Mouse (Mus musculus) cerebellum, adult 2 months (tissue): ENCODE measurements around the gene Kank1. TPM values are rescaled to one million over a fixed set of nuclear protein-coding genes. Genes with fewer than 3 reads are reported as not detected.

Experiments used
- DNase-seq, 2 experiments: peaks; one replicate each; pipeline ENCODE4 v3.0.0; 2021
- H3K27ac ChIP-seq: fragments of 200-500 bp; 2 replicates; pipeline ENCODE4 v1.5.1; 2012; ENCODE audit warnings: low read length, control low read depth, inconsistent platforms; ENCODE audit not compliant: insufficient read depth
- H3K27me3 ChIP-seq: fragments of 200-500 bp; 2 replicates; pipeline ENCODE4 v1.6.1; 2012; ENCODE audit warnings: inconsistent platforms, mild to moderate bottlenecking, low read length, moderate library complexity; ENCODE audit not compliant: control insufficient read depth, insufficient read depth
- H3K4me1 ChIP-seq: fragments of 200-500 bp; 2 replicates; pipeline ENCODE4 v1.6.1; 2011; ENCODE audit warnings: low read length; ENCODE audit not compliant: control insufficient read depth, insufficient read depth
- H3K4me3 ChIP-seq: fragments of 200-500 bp; replicated peaks from 2 replicates; pipeline ENCODE3; 2011; ENCODE audit warnings: mild to moderate bottlenecking, low read depth, low read length, control low read depth; ENCODE audit not compliant: insufficient read depth
- CTCF ChIP-seq: fragments of 200-500 bp; IDR thresholded peaks from 2 replicates; pipeline ENCODE4 v1.5.1; 2011; ENCODE audit warnings: low read depth, mild to moderate bottlenecking, control low read depth, low read length, moderate library complexity, borderline replicate concordance; ENCODE audit not compliant: insufficient read depth
- POLR2A ChIP-seq: fragments of 200-500 bp; IDR thresholded peaks from 2 replicates; pipeline ENCODE4 v1.6.1; 2011; ENCODE audit warnings: low read length, control low read depth, borderline replicate concordance; ENCODE audit not compliant: insufficient read depth
- WGBS: fragments of 180-500 bp; shearing (Covaris S2); methylation state at CpG from one replicate; pipeline ENCODE4 v1.1.7; 2018; 5-methylcytosine and 5-hydroxymethylcytosine counted together
- polyA plus RNA-seq: library from polyadenylated mRNA; depleted of rRNA; stranded (reverse); fragments of >200 nt; gene quantifications from 2 replicates; pipeline ENCODE4 v1.2.3, GENCODE M21; 2012

Gene Kank1
- polyA plus RNA-seq, 1 experiment, result 12.0 TPM

- no peak for DNase-seq
- 92% methylated on average over 5 of the region's 5 CpGs for WGBS
- Histone ChIP-seq H3K4me3 (no peak overlapping the region), H3K27ac (no peak overlapping the region), H3K4me1 (no peaks in the 10 kb centered on the region), H3K27me3 (no peaks in the 10 kb centered on the region)
- TF ChIP-seq POLR2A (no peak), CTCF (no peak)
Observed at GRCm38 (mm10) chr19:25423371-25423770, 186.6 kb downstream of the Kank1 start.

GRCm38 (mm10) chr19:25426431-25426830 is 189.7 kb downstream of the Kank1 start:
- Histone ChIP-seq H3K4me3 (no peak overlapping the region), H3K27ac (no peak overlapping the region), H3K27me3 (no peaks in the 10 kb centered on the region), H3K4me1 (no peaks in the 10 kb centered on the region)
- no peak for DNase-seq
- TF ChIP-seq CTCF (no peak), POLR2A (no peak)
- 85% methylated on average over 5 of the region's 5 CpGs for WGBS

GRCm38 (mm10) chr19:25427886-25428285 is 191.1 kb downstream of the Kank1 start:
- no peak for DNase-seq
- 87% methylated on average over 17 of the region's 17 CpGs for WGBS
- Histone ChIP-seq H3K4me1 (no peaks in the 10 kb centered on the region), H3K27me3 (no peaks in the 10 kb centered on the region), H3K4me3 (no peak overlapping the region), H3K27ac (no peak overlapping the region)
- TF ChIP-seq CTCF (no peak), POLR2A (no peak)

DNA sequence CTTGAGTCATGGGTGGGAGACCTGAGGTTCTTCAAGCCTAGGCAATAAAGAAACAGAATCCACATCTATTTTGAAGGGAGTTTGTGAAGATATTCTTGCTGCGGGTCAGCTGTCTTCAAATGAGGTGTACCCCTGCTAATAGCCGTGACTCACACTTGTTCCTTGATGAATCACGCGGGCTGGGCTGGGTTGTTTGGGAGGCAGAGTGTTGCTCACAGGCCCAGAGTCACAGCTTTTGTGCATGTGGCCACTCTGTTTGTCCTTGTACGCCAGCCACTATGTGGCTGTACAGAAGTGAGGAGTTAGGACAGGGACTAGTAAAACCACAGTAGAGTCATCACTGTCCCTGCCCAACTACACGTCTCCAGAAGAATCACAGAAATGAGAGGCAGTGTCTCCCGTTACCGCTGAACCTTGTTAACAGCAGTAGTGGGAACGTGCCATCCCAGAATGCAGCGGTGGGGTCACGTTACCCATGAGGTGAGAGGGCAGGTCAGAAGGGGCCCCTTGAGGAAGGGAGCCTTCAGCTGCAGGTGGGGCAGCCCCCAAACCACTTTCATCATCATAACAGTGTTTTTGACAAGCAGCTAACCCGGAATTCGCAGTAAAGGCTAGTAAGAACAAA is 191.7 kb downstream of the Kank1 start:
- no peak for DNase-seq
- TF ChIP-seq CTCF (no peak), POLR2A (no peak)
- Histone ChIP-seq H3K27me3 (no peaks in the 10 kb centered on the region), H3K27ac (no peak overlapping the region), H3K4me3 (no peak overlapping the region), H3K4me1 (no peaks in the 10 kb centered on the region)
- WGBS, result 93% methylated on average over 13 of the region's 13 CpGs

DNA sequence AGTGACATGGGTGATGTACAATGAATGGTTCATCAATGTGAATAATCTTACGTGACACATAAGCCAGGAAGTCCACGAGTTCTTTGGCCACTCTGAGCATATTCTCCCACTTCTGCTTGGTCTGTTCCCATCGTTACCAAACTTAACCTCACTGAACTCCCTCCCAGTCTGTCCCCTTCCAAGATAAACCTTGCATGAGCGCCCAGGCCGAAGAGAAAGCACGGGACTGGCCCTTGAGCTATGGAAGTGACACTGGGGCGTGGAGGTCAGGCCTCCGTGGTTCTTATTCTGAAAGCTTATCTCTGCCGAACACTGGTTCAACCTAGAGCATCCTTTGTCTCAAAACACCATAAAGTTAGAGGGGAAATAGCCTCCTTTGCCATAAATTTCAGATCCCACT is 194.7 kb downstream of the Kank1 start:
- DNase-seq, result no peak
- H3K27ac ChIP-seq, result no peak overlapping the region
- H3K4me1 ChIP-seq, result no peaks in the 10 kb centered on the region
- no peaks in the 10 kb centered on the region for H3K27me3 ChIP-seq
- 68% methylated on average over 9 of the region's 9 CpGs for WGBS
- H3K4me3 ChIP-seq, result no peak overlapping the region
- no peak for TF ChIP-seq CTCF
- TF ChIP-seq POLR2A, result no peak

DNA sequence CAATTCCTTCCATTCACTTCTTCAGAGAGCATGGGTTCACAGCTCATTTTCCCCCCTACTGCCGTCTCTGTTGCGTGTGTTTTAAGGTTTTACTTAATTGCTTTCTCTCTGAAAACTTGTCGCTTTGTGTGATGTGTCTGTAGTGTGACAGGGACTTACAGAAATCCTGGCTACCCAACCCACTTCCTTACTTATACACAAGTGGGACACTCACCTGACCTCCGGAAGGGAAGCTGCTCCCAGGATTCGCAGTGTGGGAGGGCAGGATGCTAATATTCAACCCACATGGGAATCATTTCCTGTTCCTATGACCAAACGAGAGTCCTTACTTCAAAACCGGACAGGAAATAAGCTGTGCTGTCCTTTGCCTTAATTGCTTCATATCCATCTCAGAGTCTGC is 195.1 kb downstream of the Kank1 start:
- TF ChIP-seq CTCF (no peak), POLR2A (no peak)

GRCm38 (mm10) chr19:25433169-25433690 is 196.5 kb downstream of the Kank1 start:
- Histone ChIP-seq H3K27me3 (no peaks in the 10 kb centered on the region; the same call in 1 of the 2 replicates), H3K4me1 (no peaks in the 10 kb centered on the region), H3K27ac (no peak overlapping the region), H3K4me3 (no peak overlapping the region)
- DNase-seq, result no peak
- 28% methylated on average over 7 of the region's 7 CpGs for WGBS
- TF ChIP-seq CTCF (no peak), POLR2A (no peak)

More for the DNA sequence above, 195.1 kb downstream of the Kank1 start:
- no peak for DNase-seq
- Histone ChIP-seq H3K27me3 (no peaks in the 10 kb centered on the region; the same call in 1 of the 2 replicates), H3K4me3 (no peak overlapping the region), H3K27ac (no peak overlapping the region), H3K4me1 (no peaks in the 10 kb centered on the region)
- WGBS, result 93% methylated on average over 7 of the region's 7 CpGs

GRCm38 (mm10) chr19:25434345-25434744 is 197.6 kb downstream of the Kank1 start:
- WGBS, result 74% methylated on average over 7 of the region's 7 CpGs
- Histone ChIP-seq H3K27ac (no peak overlapping the region), H3K4me1 (no peaks in the 10 kb centered on the region), H3K27me3 (no peaks in the 10 kb centered on the region; the same call in 1 of the 2 replicates), H3K4me3 (no peak overlapping the region)
- no peak for DNase-seq
- no peak for TF ChIP-seq CTCF
- TF ChIP-seq POLR2A, result no peak
